Mouse (Mus musculus) gastrocnemius, adult 2 months (tissue): ENCODE results near the gene Fgfr2. TPM values are rescaled to one million over a fixed set of nuclear protein-coding genes. Genes with fewer than 3 reads are reported as not detected.

ENCODE experiments used
- DNase-seq: peaks from one replicate; pipeline ENCODE4 v3.0.0; 2022
- H3K27ac ChIP-seq: fragments of 200-600 bp; 2 replicates; pipeline ENCODE4 v1.8.1; 2022; ENCODE audit warnings: mild to moderate bottlenecking
- H3K4me3 ChIP-seq: fragments of 200-600 bp; 2 replicates; pipeline ENCODE4 v1.8.1; 2022; ENCODE audit warnings: mild to moderate bottlenecking, moderate library complexity
- CTCF ChIP-seq: fragments of 200-600 bp; IDR thresholded peaks from 2 replicates; pipeline ENCODE4 v1.8.1; 2022; ENCODE audit warnings: antibody characterized with exemption, mild to moderate bottlenecking, moderate library complexity
- intact Hi-C: fragments of 180-260 bp; cut with DNase I; formaldehyde crosslinking; loops from one replicate; pipeline ENCODE4 v1.15.1; 2025
- total RNA-seq, 2 experiments: library from RNA; stranded (reverse); gene quantifications; 2 replicates each; pipeline ENCODE4 v1.2.3; 2021

Fgfr2 gene
- total RNA-seq, 2 experiments from 2014 or later, result 0.15 to 0.33 TPM

DNA sequence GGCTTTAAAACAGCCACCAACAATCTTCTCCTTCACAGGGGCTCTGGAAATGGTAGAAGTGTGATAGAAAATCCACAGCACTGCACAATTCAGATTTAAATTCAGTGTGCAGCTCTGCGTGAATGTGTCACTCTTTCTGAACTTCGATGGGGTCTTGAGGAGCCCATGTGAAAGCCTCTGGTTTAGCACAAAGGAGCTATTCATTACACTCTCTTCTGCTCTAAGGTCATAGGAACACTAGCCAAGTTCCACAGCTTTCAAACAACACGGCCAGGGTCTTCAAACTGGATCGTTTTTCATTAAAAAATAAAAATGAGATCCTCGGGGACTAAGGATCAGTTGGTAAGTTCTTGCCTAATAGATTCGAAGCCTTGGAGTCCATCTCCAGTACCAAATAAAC lies 549.9 kb downstream of the Fgfr2 start:
- H3K27ac ChIP-seq, result peak overlapping the region; percentile 98
- TF ChIP-seq CTCF, result no peak
- no peak for DNase-seq
- intact Hi-C loops, result loop anchor here (10.0 kb wide), 2 partner anchors 62 to 242 kb away; partner anchors contain the start of gene Fam53b
- peak overlapping the region; percentile 3 for H3K4me3 ChIP-seq

- TF ChIP-seq CTCF, result no peak
- intact Hi-C loops, result loop anchor here (10.0 kb wide), 2 partner anchors 62 to 242 kb away; partner anchors contain the start of gene Fam53b
- peak overlapping the region; percentile 44 for H3K4me3 ChIP-seq
- H3K27ac ChIP-seq, result peak overlapping the region; percentile 98; the same call in 1 of the 2 replicates
- DNase-seq, result no peak
Measured at GRCm38 (mm10) chr7:132572738-132573137, 550.4 kb downstream of the Fgfr2 start.

DNA sequence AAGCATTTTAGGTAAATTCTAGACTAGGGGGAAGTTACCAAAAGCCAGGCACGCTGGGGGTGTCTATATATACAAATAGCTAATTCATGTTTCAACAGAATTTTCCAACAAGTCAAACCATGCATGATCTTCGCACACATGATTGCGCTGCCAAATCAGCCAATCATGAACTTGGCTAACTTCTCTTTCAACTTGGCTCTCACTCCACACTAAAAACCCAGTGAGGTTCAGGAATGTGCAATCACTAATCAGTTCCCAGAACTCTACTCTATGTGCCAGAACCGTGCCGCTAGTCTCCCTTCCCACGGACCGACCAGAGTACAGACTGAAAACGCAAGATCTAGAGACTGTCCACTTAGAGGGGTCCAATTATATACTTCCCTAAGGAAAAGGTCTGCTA lies 551.7 kb downstream of the Fgfr2 start:
- DNase-seq, result no peak
- peak overlapping the region; percentile 44 for H3K4me3 ChIP-seq
- intact Hi-C loops, result loop anchor here (10.0 kb wide), 2 partner anchors 63 to 243 kb away; partner anchors contain the start of gene Fam53b
- no peak for TF ChIP-seq CTCF
- peak overlapping the region; percentile 50 for H3K27ac ChIP-seq

DNA sequence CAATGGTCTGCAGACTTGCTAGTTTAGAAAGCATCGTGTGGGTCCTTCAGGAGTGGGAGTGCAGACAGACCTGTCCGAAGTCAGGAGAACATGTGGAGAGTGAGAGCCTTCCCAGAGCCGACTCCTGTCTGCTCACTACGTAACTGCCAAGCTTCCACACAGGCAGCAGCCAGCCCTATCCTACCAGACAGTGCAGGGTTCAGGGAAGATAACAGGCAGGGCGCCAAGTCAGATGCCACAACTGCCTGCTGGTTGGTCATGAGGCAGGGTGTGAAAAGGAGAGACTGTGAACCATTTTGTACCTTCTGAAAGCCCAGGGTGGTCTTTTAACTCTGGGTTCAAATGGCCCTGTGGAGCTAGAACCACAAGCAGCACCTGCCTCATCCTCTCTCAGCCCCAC lies 553.1 kb downstream of the Fgfr2 start:
- no peak overlapping the region for H3K4me3 ChIP-seq
- peak; percentile 50 for DNase-seq
- intact Hi-C loops, result loop anchor here (10.0 kb wide), 2 partner anchors 65 to 245 kb away; partner anchors contain the start of gene Fam53b
- TF ChIP-seq CTCF, result no peak
- H3K27ac ChIP-seq, result peak overlapping the region; percentile 38; the same call in 1 of the 2 replicates

DNA sequence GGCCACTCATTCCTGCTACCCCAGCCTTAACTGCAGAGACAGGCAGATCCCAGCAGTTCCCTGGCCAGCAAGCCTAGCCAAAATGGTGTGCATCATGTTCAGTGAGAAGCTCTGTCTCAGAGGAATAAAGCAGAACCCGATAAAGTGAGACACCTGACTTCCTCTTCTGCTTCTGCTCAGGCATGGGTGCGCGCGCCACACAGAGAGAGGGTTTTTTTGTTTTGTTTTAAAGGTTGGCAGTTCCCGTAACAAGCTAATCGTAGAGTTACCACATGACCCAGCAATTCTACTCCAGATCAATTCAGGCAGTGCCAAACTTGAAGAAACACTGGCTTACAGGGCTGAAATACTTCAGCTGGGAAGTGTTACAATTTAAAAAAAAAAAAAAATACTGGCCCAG lies 554.3 kb downstream of the Fgfr2 start:
- peak overlapping the region; percentile 29 for H3K27ac ChIP-seq
- TF ChIP-seq CTCF, result no peak
- DNase-seq, result peak; percentile 37
- H3K4me3 ChIP-seq, result no peak overlapping the region
- intact Hi-C loops, result no loop called here

DNA sequence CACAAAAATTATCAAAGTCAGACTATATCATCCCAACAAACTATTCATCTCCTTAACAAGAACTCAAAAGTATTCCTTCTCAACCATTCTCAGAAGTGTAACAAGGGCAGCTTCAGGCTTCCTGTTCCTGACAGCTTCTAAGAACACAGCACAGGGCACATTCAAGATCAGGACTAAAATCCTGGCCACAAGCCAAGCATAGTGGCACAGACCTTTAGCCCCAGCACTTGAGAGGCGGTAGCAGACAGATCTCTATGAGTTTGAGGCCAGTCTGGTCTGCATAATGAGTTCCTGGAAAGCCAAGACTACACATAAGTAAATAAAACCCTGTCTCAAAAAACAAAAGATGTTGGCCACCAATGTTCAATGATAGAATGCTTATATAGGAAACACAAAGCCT lies 557.3 kb downstream of the Fgfr2 start:
- no peak for DNase-seq
- TF ChIP-seq CTCF, result no peak
- intact Hi-C loops, result no loop called here
- Histone ChIP-seq H3K27ac (no peak overlapping the region), H3K4me3 (no peak overlapping the region)

DNA sequence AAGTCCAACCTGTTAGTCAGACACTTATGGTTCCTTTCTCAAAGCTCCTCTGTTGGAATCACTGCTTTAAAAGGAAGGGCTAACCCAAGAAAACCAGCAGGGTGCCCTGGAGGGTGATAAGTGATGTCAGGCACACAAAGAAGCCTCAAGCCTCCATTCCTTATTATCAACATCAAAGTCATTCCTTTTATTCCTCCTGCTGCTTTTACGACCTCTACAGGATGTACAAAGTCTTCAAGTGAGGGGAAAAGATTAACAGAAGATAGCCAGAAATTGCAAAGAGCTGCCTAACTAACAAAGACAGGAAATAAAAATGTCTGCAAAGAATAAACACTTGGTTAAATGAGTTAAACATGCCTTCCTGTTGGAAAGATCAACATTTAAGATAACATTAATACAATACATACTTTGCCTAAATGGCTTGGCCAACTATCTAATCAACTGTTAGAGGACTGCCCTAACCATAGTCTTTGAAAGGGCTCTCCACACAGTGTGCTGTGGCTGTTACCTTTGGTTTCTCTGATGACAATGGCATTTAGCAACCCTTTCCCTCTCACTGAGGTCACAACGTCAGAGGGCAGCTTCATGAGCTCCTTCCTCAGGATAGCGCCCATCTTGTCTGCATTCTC lies 563.9 kb downstream of the Fgfr2 start:
- Histone ChIP-seq H3K4me3 (no peak overlapping the region), H3K27ac (peak overlapping the region; percentile 89)
- no peak for TF ChIP-seq CTCF
- intact Hi-C loops, result loop anchor here (10.0 kb wide), 1 partner anchor 1014 kb away; the partner anchor contains the start of genes Hmx2 and Hmx3
- DNase-seq, result no peak

DNA sequence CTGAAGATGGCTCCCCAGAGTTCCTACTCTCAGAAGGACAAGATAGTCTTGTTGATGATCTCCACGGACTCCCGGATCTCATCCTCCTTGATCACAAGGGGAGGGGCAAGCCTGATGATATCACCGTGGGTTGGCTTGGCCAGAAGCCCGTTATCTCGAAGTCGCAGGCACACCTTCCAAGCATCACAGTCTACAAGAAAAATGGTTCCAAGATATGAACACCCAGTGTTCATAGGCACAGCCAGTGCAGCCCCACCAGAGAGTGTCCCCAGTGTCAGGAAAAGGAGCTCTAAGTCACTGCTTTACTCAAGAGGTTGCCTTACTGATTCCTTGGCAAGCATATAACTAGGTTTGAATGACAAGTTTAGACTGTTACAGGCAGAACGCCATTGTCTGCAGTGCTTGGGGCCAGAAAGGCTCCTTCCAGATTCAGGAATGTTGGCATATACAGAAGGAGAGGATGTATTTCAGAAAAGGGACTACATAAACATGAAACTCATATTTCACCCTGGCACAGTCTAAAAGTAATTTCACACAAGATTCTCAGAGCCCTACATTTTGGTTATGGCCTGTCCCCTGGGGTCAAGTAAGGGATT lies 564.9 kb downstream of the Fgfr2 start:
- 0 out of 2 replicates have a peak overlapping the region, but pooled peaks have one; percentile 1 for H3K4me3 ChIP-seq
- peak overlapping the region; percentile 89 for H3K27ac ChIP-seq
- intact Hi-C loops, result loop anchor here (10.0 kb wide), 1 partner anchor 1013 kb away; the partner anchor contains the start of genes Hmx2 and Hmx3
- peak; percentile 59 for DNase-seq
- no peak for TF ChIP-seq CTCF

DNA sequence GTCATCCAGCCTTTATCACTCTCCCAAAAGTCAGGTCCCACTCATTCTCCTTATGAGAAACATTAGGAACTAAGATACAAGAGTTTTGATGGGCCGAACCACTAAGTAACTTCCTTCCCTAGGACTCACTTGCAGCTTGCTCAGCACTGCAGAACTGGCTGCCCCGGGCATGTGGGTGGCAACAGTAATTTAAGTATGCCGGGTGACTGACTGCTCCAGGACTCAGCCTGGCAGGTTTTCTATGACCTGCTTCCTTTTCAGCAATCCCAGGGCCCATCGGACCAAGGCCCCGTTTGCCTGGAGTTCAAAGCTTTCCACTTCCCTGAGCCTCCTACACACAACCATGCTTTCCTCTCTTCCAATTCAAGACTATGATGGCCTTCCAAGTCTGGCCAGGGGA lies 566.6 kb downstream of the Fgfr2 start:
- Histone ChIP-seq H3K4me3 (no peak overlapping the region), H3K27ac (peak overlapping the region; percentile 89)
- intact Hi-C loops, result loop anchor here (10.0 kb wide), 1 partner anchor 1012 kb away; the partner anchor contains the start of genes Hmx2 and Hmx3
- no peak for TF ChIP-seq CTCF
- peak; percentile 71 for DNase-seq

DNA sequence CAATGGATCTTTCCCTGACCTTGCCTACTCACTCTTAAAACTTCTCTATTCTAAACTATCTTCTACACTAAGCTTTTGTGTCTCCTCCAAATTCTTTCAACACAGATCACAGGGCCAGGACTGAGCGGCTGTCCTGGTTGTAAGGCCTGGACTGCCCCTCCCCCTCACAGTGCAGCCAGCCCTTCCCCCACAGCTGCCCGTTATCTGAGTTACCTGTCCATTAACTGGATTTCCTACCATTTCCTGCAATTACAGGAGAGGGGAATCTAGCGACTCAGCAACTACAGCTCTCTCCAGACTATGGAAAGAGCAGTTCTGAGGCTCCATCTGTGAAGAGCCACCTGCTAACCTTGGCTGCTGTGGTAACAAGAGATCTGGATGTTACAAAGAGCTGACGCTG lies 567.2 kb downstream of the Fgfr2 start:
- Histone ChIP-seq H3K27ac (peak overlapping the region; percentile 89), H3K4me3 (no peak overlapping the region)
- DNase-seq, result no peak
- no peak for TF ChIP-seq CTCF
- intact Hi-C loops, result loop anchor here (10.0 kb wide), 1 partner anchor 1011 kb away; the partner anchor contains the start of genes Hmx2 and Hmx3

DNA sequence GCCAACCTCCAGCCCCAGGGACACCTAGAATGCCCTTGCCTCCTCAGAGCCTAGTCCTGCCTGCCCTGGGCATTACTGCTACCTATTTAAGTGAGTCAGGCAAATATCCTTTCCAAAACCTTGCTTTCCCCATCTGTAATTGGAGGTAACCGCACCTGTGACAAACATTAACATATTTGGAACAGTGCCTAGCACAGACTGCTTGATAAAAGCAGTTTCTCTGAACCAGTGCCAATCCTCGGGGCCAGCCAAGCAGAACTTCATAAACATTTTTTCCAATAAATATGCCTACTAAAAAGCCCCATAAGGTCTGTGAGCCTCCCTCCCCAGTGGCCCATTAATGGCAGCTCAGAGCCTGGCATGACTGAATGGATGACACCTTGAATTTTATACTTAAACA lies 569.1 kb downstream of the Fgfr2 start:
- H3K27ac ChIP-seq, result no peak overlapping the region
- intact Hi-C loops, result loop anchor here (10.0 kb wide), 1 partner anchor 1009 kb away; the partner anchor contains the start of genes Hmx2 and Hmx3
- no peak for TF ChIP-seq CTCF

GRCm38 (mm10) chr7:132551351-132552126 lies 571.6 kb downstream of the Fgfr2 start:
- DNase-seq, result peak; percentile 96
- H3K4me3 ChIP-seq, result peak overlapping the region; percentile 71
- H3K27ac ChIP-seq, result peak overlapping the region; percentile 86
- intact Hi-C loops, result loop anchor here (1.0 to 10.0 kb wide), 5 partner anchors 77 to 1007 kb away; partner anchors contain the start of genes Hmx2 and Hmx3
- peak; percentile 94 for TF ChIP-seq CTCF

More for the DNA sequence above, 569.1 kb downstream of the Fgfr2 start:
- no peak for DNase-seq
- no peak overlapping the region for H3K4me3 ChIP-seq
